Mouse (Mus musculus) heart, adult 2 months (tissue): ENCODE measurements around the gene Cldn19.

Source experiments
- CTCF ChIP-seq: fragments of 200-600 bp; IDR thresholded peaks from 2 replicates; pipeline ENCODE4 v1.8.1; 2022; ENCODE audit warnings: antibody characterized with exemption, mild to moderate bottlenecking, moderate library complexity
- EP300 ChIP-seq: fragments of 200-500 bp; IDR thresholded peaks from 2 replicates; pipeline ENCODE4 v1.6.1; 2011; ENCODE audit warnings: low read depth, low read length, control low read depth; ENCODE audit not compliant: insufficient read depth
- POLR2A ChIP-seq: fragments of 200-500 bp; IDR thresholded peaks from 2 replicates; pipeline ENCODE4 v1.6.1; 2011; ENCODE audit warnings: mild to moderate bottlenecking, low read depth, low read length, control low read depth; ENCODE audit not compliant: insufficient read depth

DNA sequence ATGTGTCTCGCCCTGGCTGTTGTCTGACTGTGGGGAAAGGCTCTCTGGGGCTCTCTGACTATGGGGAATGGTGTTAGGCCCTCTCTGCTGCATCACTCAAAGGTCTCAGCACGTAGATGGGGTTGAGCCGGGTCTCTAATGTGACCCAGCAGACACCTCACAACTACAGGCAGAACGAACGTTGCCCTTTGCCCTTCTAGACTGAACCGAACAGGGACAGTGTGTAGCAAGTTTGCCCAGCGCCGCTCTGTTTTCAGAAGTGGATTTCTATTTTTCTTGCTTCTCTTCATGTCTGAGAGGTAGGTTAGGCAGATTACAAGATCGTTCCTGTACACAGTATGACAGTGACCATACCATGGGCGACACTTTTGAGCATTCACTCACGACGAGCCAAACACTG lies 12.6 kb upstream of the Cldn19 start:
- TF ChIP-seq POLR2A, result no peak
- TF ChIP-seq EP300, result no peak
- TF ChIP-seq CTCF, result no peak
